Mouse (Mus musculus): ENCODE measurements around the gene Mfsd14a. TPM values are rescaled to one million over a fixed set of nuclear protein-coding genes. Genes with fewer than 3 reads are reported as not detected.
A peak's percentile ranks its signal among the peaks of the same experiment; 100 is the strongest.

The Mfsd14a gene
- polyA plus RNA-seq (2014; fragmentation: Nextera tagmentation; extraction: Ambion mirVana): 70.7 and 72.4 TPM in 2 replicates

DNA sequence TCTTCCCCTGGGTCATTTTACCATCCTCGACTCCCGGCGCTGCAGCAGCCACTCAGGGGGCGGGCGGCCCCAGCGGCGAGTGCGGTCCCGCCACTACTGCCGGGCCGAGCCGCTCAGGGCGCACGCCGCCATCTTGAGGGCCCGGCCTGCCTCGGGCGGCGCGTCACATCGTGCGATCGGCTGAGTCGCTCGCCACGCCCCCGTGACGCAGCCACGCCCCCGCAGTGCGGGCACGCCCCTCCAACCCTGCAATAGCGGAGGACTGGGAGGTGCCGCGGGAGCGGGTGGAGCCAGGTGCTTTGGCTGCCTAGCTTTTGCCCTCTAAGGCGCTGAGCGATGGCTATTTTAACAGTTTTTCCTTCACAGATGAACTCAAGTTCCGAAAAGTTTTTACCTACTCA, at the start of gene Mfsd14a:
Gene Mfsd14a (minus strand): TSS at position 215 of the 401 bp plus-strand sequence.
- Histone ChIP-seq H3K9ac (replicated peaks; ENCODE audit: low read depth, low read length) (peak within 1 kb of the TSS; percentile 90), H3K9me3 (ENCODE audit: control insufficient read depth, low read length) (no peaks in the 10 kb centered on the region), H3K27me3 (ENCODE audit: control insufficient read depth, insufficient read depth, low read length) (no peaks in the 10 kb centered on the region; the same call in 1 of the 2 replicates), H3K27ac (ENCODE audit: low read depth, low read length) (peak within 1 kb of the TSS; percentile 93), H3K36me3 (ENCODE audit: control insufficient read depth, insufficient read depth, low read length) (no peaks in the 10 kb centered on the region), H3K4me1 (ENCODE audit: control insufficient read depth, insufficient read depth, low read length) (peaks cover 6% of the 10 kb centered on the region; the same call in 1 of the 2 replicates), H3K4me3 (ENCODE audit: low read depth, low read length) (peak within 1 kb of the TSS; percentile 93), H3K4me2 (ENCODE audit: low read depth, low read length) (peak within 1 kb of the TSS; percentile 61)
- under 1% methylated on average over 39 of the region's 39 CpGs for WGBS
- peak; percentile 99 for ATAC-seq (ENCODE audit: low read depth)

DNA sequence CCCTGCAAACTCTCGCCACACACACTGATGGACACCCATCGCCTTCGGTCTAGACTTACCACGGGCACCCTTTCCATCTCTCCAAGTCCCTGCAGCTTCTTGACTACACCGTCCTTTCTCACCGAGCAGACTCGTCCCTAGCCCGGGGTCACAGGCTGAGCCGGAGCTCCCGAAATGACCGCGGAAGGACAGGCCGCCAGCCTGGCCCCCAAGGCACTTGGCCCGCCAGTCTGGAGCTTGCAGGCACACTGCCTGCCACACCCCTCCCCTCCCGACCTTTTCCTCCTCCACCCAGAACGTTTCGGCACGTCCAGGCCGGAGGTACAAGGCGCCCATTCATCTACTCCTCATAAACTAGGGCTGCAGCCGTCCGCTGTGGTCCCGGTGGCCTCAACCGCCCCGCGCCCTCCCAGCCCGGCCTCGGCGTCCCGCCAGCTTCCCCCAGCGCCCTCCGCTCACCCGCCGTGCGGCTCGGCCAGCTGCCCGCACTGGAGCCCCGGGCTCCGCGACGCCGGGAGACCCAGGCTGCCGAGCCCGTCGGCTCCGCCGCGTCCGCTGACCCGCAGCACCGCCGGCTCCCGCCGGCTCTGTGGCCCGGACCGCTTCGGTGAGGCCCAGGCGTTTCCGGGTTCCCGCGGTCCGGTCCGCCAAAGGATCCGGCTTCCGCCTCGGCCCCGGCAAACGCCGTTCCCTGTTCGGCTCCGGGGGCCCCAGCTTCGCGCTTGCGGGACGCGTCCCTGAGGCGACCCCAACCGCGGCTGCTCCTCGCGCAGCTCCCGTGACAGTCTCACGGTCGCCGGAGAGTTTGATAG, 49.4 kb upstream of the Mfsd14a start:
- H3K36me3 ChIP-seq (ENCODE audit: control insufficient read depth, insufficient read depth, low read length): no peaks in the 10 kb centered on the region
- H3K9me3 ChIP-seq (ENCODE audit: control insufficient read depth, low read length): no peaks in the 10 kb centered on the region
- H3K4me1 ChIP-seq (ENCODE audit: control insufficient read depth, insufficient read depth, low read length): peaks cover 10% of the 10 kb centered on the region; the same call in 1 of the 2 replicates
- peak; percentile 93 for ATAC-seq (ENCODE audit: low read depth)
- H3K9ac ChIP-seq (replicated peaks; ENCODE audit: low read depth, low read length): peak overlapping the region; percentile 94
- no peaks in the 10 kb centered on the region for H3K27me3 ChIP-seq (ENCODE audit: control insufficient read depth, insufficient read depth, low read length)
- under 1% methylated on average over 81 of the region's 85 CpGs for WGBS
- peak overlapping the region; percentile 73 for H3K4me2 ChIP-seq (ENCODE audit: low read depth, low read length)
- 0 out of 2 replicates have a peak overlapping the region, but pooled peaks have one; percentile 18 for H3K27ac ChIP-seq (ENCODE audit: low read depth, low read length)
- H3K4me3 ChIP-seq (ENCODE audit: low read depth, low read length): peak overlapping the region; percentile 93

DNA sequence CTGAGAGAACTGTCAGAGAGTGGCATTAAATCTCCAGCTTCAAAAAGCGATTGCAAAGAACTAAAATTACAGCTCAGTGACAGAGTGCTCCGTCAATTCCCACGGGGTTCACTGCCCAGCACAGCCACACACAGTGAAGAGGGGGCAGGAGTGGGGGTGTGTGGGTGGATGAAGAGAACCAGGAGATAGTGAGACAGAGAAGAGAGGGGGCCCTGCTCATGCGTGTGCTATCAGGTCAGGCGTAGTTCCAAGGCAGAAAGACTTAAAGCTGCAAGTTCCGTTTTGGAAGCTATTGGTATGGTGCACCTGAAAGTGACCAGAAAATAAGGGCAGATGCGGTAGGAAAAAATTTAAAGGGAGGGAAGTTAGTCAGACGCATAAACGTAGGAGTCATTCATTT, 48.5 kb upstream of the Mfsd14a start:
- H3K36me3 ChIP-seq (ENCODE audit: control insufficient read depth, insufficient read depth, low read length): no peaks in the 10 kb centered on the region
- H3K4me2 ChIP-seq (ENCODE audit: low read depth, low read length): peak overlapping the region; percentile 73
- no peaks in the 10 kb centered on the region for H3K9me3 ChIP-seq (ENCODE audit: control insufficient read depth, low read length)
- no peak overlapping the region for H3K27ac ChIP-seq (ENCODE audit: low read depth, low read length)
- ATAC-seq (ENCODE audit: low read depth): no peak
- peaks cover 10% of the 10 kb centered on the region; the same call in 1 of the 2 replicates for H3K4me1 ChIP-seq (ENCODE audit: control insufficient read depth, insufficient read depth, low read length)
- 46% methylated on average over 9 of the region's 9 CpGs for WGBS
- H3K4me3 ChIP-seq (ENCODE audit: low read depth, low read length): peak overlapping the region; percentile 93
- no peaks in the 10 kb centered on the region for H3K27me3 ChIP-seq (ENCODE audit: control insufficient read depth, insufficient read depth, low read length)
- H3K9ac ChIP-seq (replicated peaks; ENCODE audit: low read depth, low read length): no peak overlapping the region

DNA sequence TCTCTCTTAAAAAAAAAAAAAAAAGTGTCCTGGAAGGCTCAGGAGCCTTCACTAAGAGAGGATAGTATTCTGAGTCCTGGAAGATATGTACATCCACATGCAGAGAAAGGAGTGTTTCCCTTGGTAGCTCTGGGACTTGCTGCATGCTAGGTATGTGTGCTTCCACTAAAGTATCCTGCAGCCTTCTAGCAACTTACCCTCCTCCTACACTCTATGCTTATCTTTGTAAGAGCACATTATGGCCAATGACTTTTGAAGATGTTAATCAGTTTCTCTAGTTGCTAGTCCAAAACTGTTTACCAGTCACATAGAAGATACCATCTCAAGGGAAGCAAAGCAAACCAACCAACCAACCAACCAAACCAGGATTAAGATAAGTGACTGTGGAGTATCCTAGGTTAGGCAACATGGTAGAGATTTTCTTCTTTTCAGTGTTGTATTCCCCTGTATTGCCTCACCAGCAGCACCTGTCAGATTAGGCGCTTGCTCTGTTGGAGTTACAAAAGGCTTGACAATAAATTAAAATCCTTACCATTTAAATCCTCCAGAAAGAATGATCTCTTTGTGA, 43.2 kb upstream of the Mfsd14a start:
- 69% methylated on average over 1 of the region's 1 CpGs for WGBS
- H3K4me1 ChIP-seq (ENCODE audit: control insufficient read depth, insufficient read depth, low read length): no peaks in the 10 kb centered on the region; the same call in 1 of the 2 replicates
- no peak overlapping the region for H3K4me2 ChIP-seq (ENCODE audit: low read depth, low read length)
- H3K9me3 ChIP-seq (ENCODE audit: control insufficient read depth, low read length): no peaks in the 10 kb centered on the region
- H3K36me3 ChIP-seq (ENCODE audit: control insufficient read depth, insufficient read depth, low read length): no peaks in the 10 kb centered on the region
- no peak overlapping the region for H3K27ac ChIP-seq (ENCODE audit: low read depth, low read length)
- ATAC-seq (ENCODE audit: low read depth): no peak
- H3K4me3 ChIP-seq (ENCODE audit: low read depth, low read length): no peak overlapping the region
- H3K9ac ChIP-seq (replicated peaks; ENCODE audit: low read depth, low read length): no peak overlapping the region
- no peaks in the 10 kb centered on the region for H3K27me3 ChIP-seq (ENCODE audit: control insufficient read depth, insufficient read depth, low read length)

DNA sequence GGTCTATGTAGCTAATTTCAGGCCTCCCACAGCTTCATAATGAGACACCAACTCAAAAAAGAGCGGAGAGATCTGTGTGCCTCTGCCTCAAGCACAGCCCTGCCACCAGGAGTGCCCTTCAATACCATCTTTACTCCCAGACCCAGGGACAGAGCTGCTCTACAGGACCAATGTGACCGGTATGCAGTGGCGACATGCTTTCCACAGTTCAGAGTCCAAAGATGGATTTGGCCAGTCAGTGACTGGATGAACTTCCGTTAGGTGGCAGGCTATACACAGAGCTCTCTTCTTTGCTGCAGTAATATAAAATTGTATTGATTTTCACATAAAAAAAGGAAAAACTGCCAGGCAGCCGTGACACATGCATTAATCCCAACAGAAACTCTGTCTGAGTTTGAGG, 41.4 kb upstream of the Mfsd14a start:
- no peaks in the 10 kb centered on the region for H3K36me3 ChIP-seq (ENCODE audit: control insufficient read depth, insufficient read depth, low read length)
- no peak overlapping the region for H3K9ac ChIP-seq (replicated peaks; ENCODE audit: low read depth, low read length)
- H3K4me1 ChIP-seq (ENCODE audit: control insufficient read depth, insufficient read depth, low read length): no peaks in the 10 kb centered on the region
- no peaks in the 10 kb centered on the region for H3K27me3 ChIP-seq (ENCODE audit: control insufficient read depth, insufficient read depth, low read length)
- WGBS: 87% methylated on average over 5 of the region's 5 CpGs
- no peak overlapping the region for H3K4me3 ChIP-seq (ENCODE audit: low read depth, low read length)
- H3K9me3 ChIP-seq (ENCODE audit: control insufficient read depth, low read length): no peaks in the 10 kb centered on the region
- ATAC-seq (ENCODE audit: low read depth): no peak
- H3K4me2 ChIP-seq (ENCODE audit: low read depth, low read length): no peak overlapping the region
- no peak overlapping the region for H3K27ac ChIP-seq (ENCODE audit: low read depth, low read length)

DNA sequence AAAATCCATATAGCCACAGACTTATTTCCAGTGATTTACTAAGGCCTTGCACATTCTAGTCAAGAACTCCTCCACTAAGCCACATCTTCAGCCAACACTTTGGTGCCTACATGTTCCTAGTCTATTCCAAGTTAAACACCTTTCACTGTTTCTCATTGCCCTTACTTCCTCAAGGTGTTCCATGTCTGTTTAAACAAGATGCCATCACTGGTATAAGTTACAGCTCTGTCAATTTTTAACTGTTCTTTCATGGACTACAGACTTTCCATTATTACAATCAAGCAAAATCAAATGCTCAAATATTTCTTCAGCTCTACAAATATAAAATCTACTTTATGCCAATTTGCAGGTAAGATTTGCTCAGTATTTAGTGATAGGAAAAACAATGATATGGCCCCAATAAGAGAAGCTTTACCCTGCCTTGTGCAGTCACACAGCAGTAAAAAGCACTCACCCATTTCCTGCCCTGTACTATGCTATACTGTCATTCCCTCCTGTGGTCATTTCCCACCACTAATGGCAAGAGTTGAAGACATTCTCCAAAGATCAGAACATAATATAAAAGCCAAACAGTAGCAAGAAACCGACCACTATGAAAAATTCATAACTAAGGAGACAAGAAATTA, 40.3 kb upstream of the Mfsd14a start:
- no peak overlapping the region for H3K4me3 ChIP-seq (ENCODE audit: low read depth, low read length)
- no peak overlapping the region for H3K9ac ChIP-seq (replicated peaks; ENCODE audit: low read depth, low read length)
- WGBS: 95% methylated on average over 1 of the region's 1 CpGs
- ATAC-seq (ENCODE audit: low read depth): no peak
- no peaks in the 10 kb centered on the region for H3K4me1 ChIP-seq (ENCODE audit: control insufficient read depth, insufficient read depth, low read length)
- H3K9me3 ChIP-seq (ENCODE audit: control insufficient read depth, low read length): no peaks in the 10 kb centered on the region
- H3K27ac ChIP-seq (ENCODE audit: low read depth, low read length): no peak overlapping the region
- H3K36me3 ChIP-seq (ENCODE audit: control insufficient read depth, insufficient read depth, low read length): no peaks in the 10 kb centered on the region
- H3K27me3 ChIP-seq (ENCODE audit: control insufficient read depth, insufficient read depth, low read length): no peaks in the 10 kb centered on the region
- H3K4me2 ChIP-seq (ENCODE audit: low read depth, low read length): no peak overlapping the region

DNA sequence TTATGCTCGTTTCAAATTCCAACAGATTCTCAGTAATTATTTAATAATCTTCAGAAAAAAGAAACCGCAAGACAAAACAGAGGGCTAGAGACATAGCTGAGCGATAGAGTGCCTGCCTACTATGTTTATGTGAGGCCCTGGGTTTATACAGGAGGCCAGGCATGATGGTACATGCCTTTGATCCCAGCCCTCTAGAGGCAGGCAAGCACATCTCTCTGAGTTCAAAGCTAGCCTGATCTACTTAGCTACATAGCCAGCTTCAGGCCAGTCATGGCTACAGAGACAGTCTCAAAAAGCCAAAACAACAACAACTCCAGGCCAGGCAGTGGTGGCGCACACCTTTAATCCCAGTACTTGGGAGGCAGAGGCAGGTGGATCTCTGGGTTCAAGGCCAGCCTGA, 39.1 kb upstream of the Mfsd14a start:
- H3K4me1 ChIP-seq (ENCODE audit: control insufficient read depth, insufficient read depth, low read length): no peaks in the 10 kb centered on the region
- 95% methylated on average over 4 of the region's 4 CpGs for WGBS
- no peak overlapping the region for H3K9ac ChIP-seq (replicated peaks; ENCODE audit: low read depth, low read length)
- no peaks in the 10 kb centered on the region for H3K9me3 ChIP-seq (ENCODE audit: control insufficient read depth, low read length)
- no peak overlapping the region for H3K27ac ChIP-seq (ENCODE audit: low read depth, low read length)
- H3K4me3 ChIP-seq (ENCODE audit: low read depth, low read length): no peak overlapping the region
- H3K27me3 ChIP-seq (ENCODE audit: control insufficient read depth, insufficient read depth, low read length): no peaks in the 10 kb centered on the region
- no peak for ATAC-seq (ENCODE audit: low read depth)
- H3K36me3 ChIP-seq (ENCODE audit: control insufficient read depth, insufficient read depth, low read length): no peaks in the 10 kb centered on the region
- H3K4me2 ChIP-seq (ENCODE audit: low read depth, low read length): no peak overlapping the region

DNA sequence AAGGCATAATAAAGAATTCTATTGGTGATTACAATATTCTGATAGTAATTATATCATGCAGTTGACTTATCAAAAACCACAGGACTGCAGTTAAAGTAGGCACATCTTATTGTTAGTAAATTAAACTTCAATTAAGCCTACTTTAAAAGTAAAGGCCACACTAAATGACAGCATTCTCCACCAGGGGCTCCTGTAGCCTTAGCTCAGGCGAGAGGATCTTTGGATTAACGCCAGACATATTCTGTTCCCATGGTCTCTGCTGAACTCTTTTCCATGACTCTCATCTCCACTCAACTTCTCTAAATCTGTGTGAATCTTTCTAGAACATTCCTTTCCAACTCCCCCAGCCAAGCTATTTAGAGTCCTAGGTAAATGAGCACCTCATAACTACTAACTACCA, 36.3 kb upstream of the Mfsd14a start:
- Histone ChIP-seq H3K36me3 (ENCODE audit: control insufficient read depth, insufficient read depth, low read length) (no peaks in the 10 kb centered on the region), H3K4me3 (ENCODE audit: low read depth, low read length) (no peak overlapping the region), H3K27ac (ENCODE audit: low read depth, low read length) (no peak overlapping the region), H3K9me3 (ENCODE audit: control insufficient read depth, low read length) (no peaks in the 10 kb centered on the region), H3K4me1 (ENCODE audit: control insufficient read depth, insufficient read depth, low read length) (no peaks in the 10 kb centered on the region), H3K9ac (replicated peaks; ENCODE audit: low read depth, low read length) (no peak overlapping the region), H3K27me3 (ENCODE audit: control insufficient read depth, insufficient read depth, low read length) (no peaks in the 10 kb centered on the region), H3K4me2 (ENCODE audit: low read depth, low read length) (no peak overlapping the region)
- no peak for ATAC-seq (ENCODE audit: low read depth)
- 74% methylated on average over 2 of the region's 2 CpGs for WGBS

DNA sequence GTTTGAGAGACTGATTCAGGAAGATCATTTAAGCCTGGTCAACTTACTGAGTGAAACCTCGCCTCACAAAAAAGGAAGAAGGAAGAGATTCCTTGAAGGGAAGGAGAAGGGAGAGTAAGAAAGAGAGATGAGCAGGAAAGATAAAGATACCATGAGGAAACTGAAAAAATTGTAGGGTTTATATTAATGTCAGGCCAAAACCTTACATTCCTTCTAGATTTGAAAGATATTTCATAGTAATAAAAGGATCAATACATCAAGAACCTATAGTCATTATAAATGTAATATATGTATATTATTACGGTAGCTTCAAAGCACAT, 33.1 kb upstream of the Mfsd14a start:
- no peak overlapping the region for H3K9ac ChIP-seq (replicated peaks; ENCODE audit: low read depth, low read length)
- WGBS: 89% methylated on average over 2 of the region's 2 CpGs
- H3K27me3 ChIP-seq (ENCODE audit: control insufficient read depth, insufficient read depth, low read length): no peaks in the 10 kb centered on the region
- H3K4me1 ChIP-seq (ENCODE audit: control insufficient read depth, insufficient read depth, low read length): no peaks in the 10 kb centered on the region
- ATAC-seq (ENCODE audit: low read depth): no peak
- no peak overlapping the region for H3K4me2 ChIP-seq (ENCODE audit: low read depth, low read length)
- H3K9me3 ChIP-seq (ENCODE audit: control insufficient read depth, low read length): no peaks in the 10 kb centered on the region
- no peak overlapping the region for H3K27ac ChIP-seq (ENCODE audit: low read depth, low read length)
- no peak overlapping the region for H3K4me3 ChIP-seq (ENCODE audit: low read depth, low read length)
- H3K36me3 ChIP-seq (ENCODE audit: control insufficient read depth, insufficient read depth, low read length): no peaks in the 10 kb centered on the region

Data from neural tube, embryonic 14.5 days (tissue).